Mouse (Mus musculus) G1E (cell line): ENCODE measurements at regions not wholly inside any gene's neighbourhood (a gene's known extent, or its start where the extent isn't known, plus 50 kb on each side); places are given as distances from the start of the nearest gene placed in this dataset.

ENCODE experiments used
- ATAC-seq: 2 replicates; pipeline ENCODE4 v1.8.0; 2016; ENCODE audit warnings: mild to moderate bottlenecking; ENCODE audit not compliant: insufficient number of reproducible peaks, poor library complexity, low FRiP score, severe bottlenecking; ENCODE audit errors: extremely low read depth
- DNase-seq: peaks from one replicate; pipeline ENCODE4 v3.0.0; 2012; ENCODE audit warnings: low spot score
- H3K27me3 ChIP-seq: 2 replicates; pipeline ENCODE4 v1.6.1; 2012; ENCODE audit warnings: mild to moderate bottlenecking, low read length, inconsistent platforms; ENCODE audit not compliant: insufficient read depth
- H3K36me3 ChIP-seq: replicated peaks from 2 replicates; pipeline ENCODE3; 2012; ENCODE audit warnings: mild to moderate bottlenecking, inconsistent platforms
- H3K4me1 ChIP-seq: 2 replicates; pipeline ENCODE4 v1.6.1; 2012; ENCODE audit warnings: low read depth, low read length, inconsistent platforms, mixed read lengths; ENCODE audit not compliant: insufficient read depth
- H3K4me3 ChIP-seq: 2 replicates; pipeline ENCODE4 v1.5.1; 2012; ENCODE audit warnings: low read depth, mild to moderate bottlenecking, inconsistent platforms, low read length, moderate library complexity, mixed read lengths
- H3K9me3 ChIP-seq: replicated peaks from 2 replicates; pipeline ENCODE4 v1.6.1; 2012; ENCODE audit warnings: inconsistent platforms
- CTCF ChIP-seq: IDR thresholded peaks from 2 replicates; pipeline ENCODE4 v1.5.1; 2012; ENCODE audit warnings: low read depth, low read length, inconsistent platforms, mixed read lengths
- GATA1 ChIP-seq: IDR thresholded peaks from 2 replicates; pipeline ENCODE4 v1.6.1; 2012; ENCODE audit warnings: borderline replicate concordance, low read length, inconsistent platforms, mixed read lengths
- GATA2 ChIP-seq: IDR thresholded peaks from 2 replicates; pipeline ENCODE4 v1.6.1; 2012; ENCODE audit warnings: low read depth, low read length, inconsistent platforms, borderline replicate concordance
- POLR2AphosphoS5 ChIP-seq: IDR thresholded peaks from 2 replicates; pipeline ENCODE4 v1.6.1; 2012; ENCODE audit warnings: low read depth, low read length, inconsistent platforms; ENCODE audit not compliant: insufficient replicate concordance
- TAL1 ChIP-seq: conservative IDR thresholded peaks from 2 replicates; pipeline ENCODE4 v1.6.1; 2012; ENCODE audit warnings: low read depth, low read length, inconsistent platforms, mixed read lengths

GRCm38 (mm10) chr3:148295515-148295914 is 694.8 kb downstream of the Adgrl2 start:
- TF ChIP-seq CTCF (no peak), POLR2AphosphoS5 (no peak), TAL1 (no peak), GATA1 (no peak), GATA2 (no peak)
- no peak for ATAC-seq

GRCm38 (mm10) chr3:148278978-148279377 is 711.4 kb downstream of the Adgrl2 start:
- Histone ChIP-seq H3K9me3 (peaks cover 10% of the 10 kb centered on the region), H3K4me1 (no peaks in the 10 kb centered on the region), H3K4me3 (no peak overlapping the region), H3K27me3 (no peaks in the 10 kb centered on the region), H3K36me3 (no peaks in the 10 kb centered on the region)
- DNase-seq (no peak), ATAC-seq (no peak)
- TF ChIP-seq TAL1 (no peak), GATA2 (no peak), CTCF (no peak), POLR2AphosphoS5 (no peak), GATA1 (no peak)

More at GRCm38 (mm10) chr3:148295515-148295914, 694.8 kb downstream of the Adgrl2 start:
- H3K27me3 ChIP-seq: no peaks in the 10 kb centered on the region
- DNase-seq: no peak
- no peaks in the 10 kb centered on the region for H3K4me1 ChIP-seq
- peaks cover 10% of the 10 kb centered on the region for H3K9me3 ChIP-seq
- no peak overlapping the region for H3K4me3 ChIP-seq
- H3K36me3 ChIP-seq: no peaks in the 10 kb centered on the region

- peaks cover 12% of the 10 kb centered on the region for H3K9me3 ChIP-seq
- H3K36me3 ChIP-seq: no peaks in the 10 kb centered on the region
- ATAC-seq: no peak
- TF ChIP-seq POLR2AphosphoS5 (no peak), TAL1 (no peak), GATA2 (no peak), CTCF (no peak), GATA1 (no peak)
- no peak for DNase-seq
- H3K4me1 ChIP-seq: no peaks in the 10 kb centered on the region
- H3K4me3 ChIP-seq: no peak overlapping the region
- no peaks in the 10 kb centered on the region for H3K27me3 ChIP-seq
Observed at GRCm38 (mm10) chr3:148272159-148272848, 718.1 kb downstream of the Adgrl2 start.

GRCm38 (mm10) chr3:148268812-148269211 is 721.5 kb downstream of the Adgrl2 start:
- ATAC-seq (no peak), DNase-seq (no peak)
- no peaks in the 10 kb centered on the region for H3K36me3 ChIP-seq
- peaks cover 10% of the 10 kb centered on the region for H3K9me3 ChIP-seq
- TF ChIP-seq POLR2AphosphoS5 (no peak), TAL1 (no peak), GATA1 (no peak), CTCF (no peak), GATA2 (no peak)
- no peaks in the 10 kb centered on the region for H3K4me1 ChIP-seq
- H3K27me3 ChIP-seq: no peaks in the 10 kb centered on the region
- no peak overlapping the region for H3K4me3 ChIP-seq

- H3K36me3 ChIP-seq: no peaks in the 10 kb centered on the region
- H3K27me3 ChIP-seq: no peaks in the 10 kb centered on the region
- H3K9me3 ChIP-seq: peaks cover 2% of the 10 kb centered on the region; the same call in 1 of the 2 replicates
- ATAC-seq (no peak), DNase-seq (no peak)
- no peaks in the 10 kb centered on the region for H3K4me1 ChIP-seq
- H3K4me3 ChIP-seq: no peak overlapping the region
- TF ChIP-seq CTCF (no peak), GATA1 (no peak), POLR2AphosphoS5 (no peak), TAL1 (no peak), GATA2 (no peak)
Observed at GRCm38 (mm10) chr3:148259211-148259610, 731.1 kb downstream of the Adgrl2 start.

GRCm38 (mm10) chr3:148248617-148249016 is 741.7 kb downstream of the Adgrl2 start:
- Histone ChIP-seq H3K4me3 (no peak overlapping the region), H3K4me1 (no peaks in the 10 kb centered on the region), H3K9me3 (peaks cover 13% of the 10 kb centered on the region), H3K36me3 (no peaks in the 10 kb centered on the region), H3K27me3 (no peaks in the 10 kb centered on the region)
- DNase-seq (no peak), ATAC-seq (no peak)
- TF ChIP-seq GATA1 (no peak), POLR2AphosphoS5 (no peak), GATA2 (no peak), TAL1 (no peak), CTCF (no peak)

- H3K36me3 ChIP-seq: no peaks in the 10 kb centered on the region
- no peak for ATAC-seq
- H3K9me3 ChIP-seq: peaks cover 13% of the 10 kb centered on the region
- no peak overlapping the region for H3K4me3 ChIP-seq
- no peaks in the 10 kb centered on the region for H3K4me1 ChIP-seq
- TF ChIP-seq GATA2 (no peak), TAL1 (no peak), POLR2AphosphoS5 (no peak), GATA1 (no peak), CTCF (no peak)
- no peak for DNase-seq
- no peaks in the 10 kb centered on the region for H3K27me3 ChIP-seq
Observed at GRCm38 (mm10) chr3:148246786-148247185, 743.6 kb downstream of the Adgrl2 start.
